Mouse (Mus musculus) midbrain, embryonic 14.5 days (tissue): ENCODE data around the gene Tmem95. TPM values are rescaled to one million over a fixed set of nuclear protein-coding genes. Genes with fewer than 3 reads are reported as not detected.

Experiments
- ATAC-seq: fragments of 200-750 bp; cut with Nextera tagmentation; 2 replicates; pipeline ENCODE4 v1.8.0; 2017; ENCODE audit warnings: moderate number of reproducible peaks, moderate library complexity; ENCODE audit not compliant: low FRiP score, low TSS enrichment
- DNase-seq: peaks from one replicate; pipeline ENCODE4 v3.0.0-alpha.2; 2015
- H3K27ac ChIP-seq: fragments of 300-500 bp; sonication (generic); replicated peaks from 2 replicates; pipeline ENCODE4 v1.5.1; 2014; ENCODE audit warnings: mild to moderate bottlenecking, low read depth, low read length, moderate library complexity
- H3K27me3 ChIP-seq: fragments of 300-500 bp; sonication (generic); 2 replicates; pipeline ENCODE4 v1.6.1; 2014; ENCODE audit warnings: low read length, control low read depth, mixed read lengths; ENCODE audit not compliant: control insufficient read depth, insufficient read depth
- H3K36me3 ChIP-seq: fragments of 300-500 bp; sonication (generic); 2 replicates; pipeline ENCODE4 v1.6.1; 2014; ENCODE audit warnings: low read length, control low read depth; ENCODE audit not compliant: control insufficient read depth, insufficient read depth
- H3K4me1 ChIP-seq: fragments of 300-500 bp; sonication (generic); 2 replicates; pipeline ENCODE4 v1.6.1; 2014; ENCODE audit warnings: mild to moderate bottlenecking, antibody characterized with exemption, low read length, control low read depth; ENCODE audit not compliant: control insufficient read depth, insufficient read depth
- H3K4me2 ChIP-seq: fragments of 300-500 bp; sonication (generic); 2 replicates; pipeline ENCODE4 v1.6.1; 2014; ENCODE audit warnings: mild to moderate bottlenecking, low read length, moderate library complexity
- H3K4me3 ChIP-seq: fragments of 300-500 bp; sonication (generic); replicated peaks from 2 replicates; pipeline ENCODE4 v1.5.1; 2014; ENCODE audit warnings: low read depth, low read length
- H3K9ac ChIP-seq: fragments of 300-500 bp; sonication (generic); replicated peaks from 2 replicates; pipeline ENCODE4 v1.6.1; 2014; ENCODE audit warnings: mild to moderate bottlenecking, low read length, moderate library complexity
- H3K9me3 ChIP-seq: fragments of 300-500 bp; sonication (generic); 2 replicates; pipeline ENCODE4 v1.6.1; 2016; ENCODE audit warnings: low read length, control low read depth, mixed read lengths; ENCODE audit not compliant: control insufficient read depth
- WGBS: fragments of 180-500 bp; shearing (Covaris S2); extraction: QIAGEN DNeasy Blood & Tissue Kit; methylation state at CpG from one replicate; pipeline ENCODE4 v1.1.7; 2014; 5-methylcytosine and 5-hydroxymethylcytosine counted together
- polyA plus RNA-seq: library from polyadenylated mRNA; unstranded; fragments of >200 nt; fragmentation: Nextera tagmentation; extraction: Ambion mirVana; gene quantifications from 2 replicates; pipeline ENCODE4 v1.2.1, GENCODE M21; 2014

The Tmem95 gene
- polyA plus RNA-seq, 1 experiment from 2014 or later: not detected

GRCm38 (mm10) chr11:69849128-69849527, 28.7 kb downstream of the Tmem95 start:
- no peak overlapping the region for H3K4me3 ChIP-seq
- H3K36me3 ChIP-seq: peaks cover 47% of the 10 kb centered on the region
- no peaks in the 10 kb centered on the region for H3K9me3 ChIP-seq
- H3K9ac ChIP-seq: no peak overlapping the region
- H3K27me3 ChIP-seq: no peaks in the 10 kb centered on the region
- no peak overlapping the region for H3K4me2 ChIP-seq
- no peak for ATAC-seq
- WGBS: 94% methylated on average over 9 of the region's 9 CpGs
- H3K4me1 ChIP-seq: peaks cover 19% of the 10 kb centered on the region
- H3K27ac ChIP-seq: no peak overlapping the region
- DNase-seq: no peak

- no peak overlapping the region for H3K27ac ChIP-seq
- H3K4me3 ChIP-seq: peak overlapping the region; percentile 73
- WGBS: 96% methylated on average over 6 of the region's 6 CpGs
- no peak for DNase-seq
- no peak overlapping the region; the same call in 1 of the 2 replicates for H3K9ac ChIP-seq
- no peak for ATAC-seq
- H3K4me2 ChIP-seq: peak overlapping the region; percentile 82
- peaks cover 19% of the 10 kb centered on the region for H3K4me1 ChIP-seq
- H3K9me3 ChIP-seq: no peaks in the 10 kb centered on the region
- H3K36me3 ChIP-seq: peaks cover 47% of the 10 kb centered on the region
- H3K27me3 ChIP-seq: no peaks in the 10 kb centered on the region
These were observed 29.8 kb downstream of the Tmem95 start for GRCm38 (mm10) chr11:69848021-69848420.

- no peaks in the 10 kb centered on the region for H3K9me3 ChIP-seq
- H3K27me3 ChIP-seq: no peaks in the 10 kb centered on the region
- peak overlapping the region; percentile 90 for H3K9ac ChIP-seq
- WGBS: 12% methylated on average over 37 of the region's 37 CpGs
- peaks cover 19% of the 10 kb centered on the region for H3K4me1 ChIP-seq
- peak overlapping the region; percentile 73 for H3K4me3 ChIP-seq
- peak; percentile 54 for DNase-seq
- peak overlapping the region; percentile 94 for H3K27ac ChIP-seq
- peaks cover 42% of the 10 kb centered on the region for H3K36me3 ChIP-seq
- peak overlapping the region; percentile 82 for H3K4me2 ChIP-seq
- ATAC-seq: peak; percentile 53
These were observed 30.8 kb downstream of the Tmem95 start for GRCm38 (mm10) chr11:69846738-69847688.

GRCm38 (mm10) chr11:69846198-69846680, 31.6 kb downstream of the Tmem95 start, which contains the start of gene Plscr3:
TSS of gene Plscr3 (plus strand) at chr11:69846376.
- peak within 1 kb of the TSS; percentile 73 for H3K4me3 ChIP-seq

GRCm38 (mm10) chr11:69838714-69839104, 39.1 kb downstream of the Tmem95 start:
- DNase-seq (no peak), ATAC-seq (no peak)
- Histone ChIP-seq H3K27me3 (no peaks in the 10 kb centered on the region), H3K9ac (peak overlapping the region; percentile 57), H3K9me3 (no peaks in the 10 kb centered on the region), H3K27ac (peak overlapping the region; percentile 96), H3K4me1 (peaks cover 31% of the 10 kb centered on the region), H3K4me2 (peak overlapping the region; percentile 99), H3K36me3 (peaks cover 3% of the 10 kb centered on the region), H3K4me3 (peak overlapping the region; percentile 94)
- WGBS: 0% methylated on average over 7 of the region's 7 CpGs

More at GRCm38 (mm10) chr11:69846198-69846680, 31.6 kb downstream of the Tmem95 start, which contains the start of gene Plscr3:
- H3K27ac ChIP-seq: peak within 1 kb of the TSS; percentile 94
- H3K4me2 ChIP-seq: peak within 1 kb of the TSS; percentile 82
- peak; percentile 97 for DNase-seq
- peaks cover 34% of the 10 kb centered on the region for H3K36me3 ChIP-seq
- no peaks in the 10 kb centered on the region for H3K9me3 ChIP-seq
- H3K9ac ChIP-seq: peak within 1 kb of the TSS; percentile 90
- H3K27me3 ChIP-seq: no peaks in the 10 kb centered on the region
- H3K4me1 ChIP-seq: peaks cover 19% of the 10 kb centered on the region
- ATAC-seq: peak; percentile 92
- under 1% methylated on average over 38 of the region's 38 CpGs for WGBS

GRCm38 (mm10) chr11:69837952-69838713, 39.7 kb downstream of the Tmem95 start, which contains the start of gene Tmem256:
TSS of gene Tmem256 (plus strand) at chr11:69838514.
- Histone ChIP-seq H3K36me3 (peaks cover 8% of the 10 kb centered on the region), H3K4me1 (peaks cover 34% of the 10 kb centered on the region), H3K27ac (peak within 1 kb of the TSS; percentile 96), H3K9ac (peak within 1 kb of the TSS; percentile 95), H3K9me3 (no peaks in the 10 kb centered on the region), H3K4me2 (peak within 1 kb of the TSS; percentile 99), H3K4me3 (peak within 1 kb of the TSS; percentile 94), H3K27me3 (no peaks in the 10 kb centered on the region)
- peak; percentile 98 for DNase-seq
- under 1% methylated on average over 34 of the region's 34 CpGs for WGBS
- peak; percentile 87 for ATAC-seq

- Histone ChIP-seq H3K4me2 (peak within 1 kb of the TSS; percentile 99), H3K36me3 (peaks cover 14% of the 10 kb centered on the region), H3K9ac (peak within 1 kb of the TSS; percentile 95), H3K9me3 (no peaks in the 10 kb centered on the region), H3K4me3 (peak within 1 kb of the TSS; percentile 94), H3K4me1 (peaks cover 34% of the 10 kb centered on the region), H3K27ac (peak within 1 kb of the TSS; percentile 96), H3K27me3 (no peaks in the 10 kb centered on the region)
- DNase-seq (peak; percentile 93), ATAC-seq (peak; percentile 79; the same call in 1 of the 2 replicates)
- 0% methylated on average over 32 of the region's 32 CpGs for WGBS
These were observed 40.2 kb downstream of the Tmem95 start, which contains the start of gene Nlgn2 for GRCm38 (mm10) chr11:69837604-69837951. TSS of gene Nlgn2 (minus strand) at chr11:69837784.
